Mouse (Mus musculus) CD4-positive helper T cell, adult 2 months (primary cell): ENCODE results near the gene Hspbap1.

Experiments
- DNase-seq: peaks from one replicate; pipeline ENCODE4 v3.0.0-alpha.2; 2012; ENCODE audit warnings: low read depth, missing footprints, low spot score

The Hspbap1 gene

DNA sequence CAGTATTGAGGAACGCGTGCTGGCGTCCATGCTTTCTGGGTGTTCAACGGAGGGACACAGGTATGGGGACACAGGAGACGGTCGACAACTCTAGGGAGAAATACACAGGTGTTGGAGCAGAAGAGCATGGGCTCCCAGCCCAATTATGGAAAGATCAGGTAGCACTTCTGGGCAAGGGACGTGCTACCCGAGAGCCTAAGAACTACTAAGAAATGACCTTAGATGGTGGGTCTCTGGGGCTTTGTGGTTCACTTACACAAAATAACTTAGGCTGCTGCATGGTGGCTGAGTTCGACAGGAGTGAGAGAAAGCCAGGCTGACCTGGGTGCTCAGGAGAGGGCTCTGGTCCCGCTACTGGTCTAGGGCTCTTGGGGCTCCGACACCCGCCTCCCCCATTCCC, 101.7 kb downstream of the Hspbap1 start:
- DNase-seq = no peak

DNA sequence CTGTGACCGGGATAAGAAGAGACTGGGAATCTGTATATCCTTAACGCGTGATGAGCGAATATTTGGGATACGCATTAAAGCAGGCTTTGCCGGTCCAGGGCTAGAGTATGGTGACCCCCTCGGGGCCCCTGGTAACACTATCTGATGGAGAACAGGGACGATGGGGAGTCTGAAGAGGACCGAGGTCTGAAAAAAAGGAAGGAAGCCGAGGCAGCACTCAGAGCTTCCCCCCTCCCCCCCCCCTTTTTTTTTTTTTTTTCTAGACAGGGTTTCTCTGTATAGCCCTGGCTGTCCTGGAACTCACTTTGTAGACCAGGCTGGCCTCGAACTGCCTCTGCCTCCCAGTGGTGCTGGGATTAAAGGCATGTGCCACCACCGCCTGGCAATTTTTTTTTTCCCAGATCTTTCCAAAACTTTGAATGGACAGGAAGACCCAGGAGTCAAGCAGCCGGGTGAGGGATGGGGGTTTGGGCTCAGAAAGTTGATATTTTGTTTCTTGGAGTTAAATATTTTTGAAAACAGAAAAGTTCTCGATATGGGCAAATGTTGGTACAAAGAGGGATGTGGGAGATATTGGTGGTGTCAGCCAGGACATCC, 102.3 kb downstream of the Hspbap1 start:
- peak; percentile 29 for DNase-seq

- DNase-seq = peak; percentile 72
These were observed 104.2 kb downstream of the Hspbap1 start for GRCm38 (mm10) chr16:35874416-35874815.
